Mouse (Mus musculus): ENCODE measurements around the gene Cdc37.

GRCm38 (mm10) chr9:21193786-21194185, 44.0 kb upstream of the Cdc37 start:
- no peak for TF ChIP-seq CTCF (IDR thresholded peaks at IDR 0.05; ENCODE audit: borderline replicate concordance, control insufficient read depth, extremely low read depth, insufficient read depth, low read length, poor library complexity)
- no peak for TF ChIP-seq POLR2A (IDR thresholded peaks at IDR 0.05; ENCODE audit: control insufficient read depth, extremely low read depth, insufficient read depth, low read length, poor library complexity)
